Mouse (Mus musculus) effector memory CD4-positive, alpha-beta T cell, adult 7 months (primary cell): ENCODE results near the gene Olfr127. TPM values are rescaled to one million over a fixed set of nuclear protein-coding genes. Genes with fewer than 3 reads are reported as not detected.

Source experiments
- polyA plus RNA-seq: library from polyadenylated mRNA; unstranded; fragments of 100-300 nt; shearing (Covaris generic); gene quantifications from one replicate; pipeline ENCODE4 v1.2.1, GENCODE M21; 2017

Olfr127 gene
- polyA plus RNA-seq, result 0.11 TPM

DNA sequence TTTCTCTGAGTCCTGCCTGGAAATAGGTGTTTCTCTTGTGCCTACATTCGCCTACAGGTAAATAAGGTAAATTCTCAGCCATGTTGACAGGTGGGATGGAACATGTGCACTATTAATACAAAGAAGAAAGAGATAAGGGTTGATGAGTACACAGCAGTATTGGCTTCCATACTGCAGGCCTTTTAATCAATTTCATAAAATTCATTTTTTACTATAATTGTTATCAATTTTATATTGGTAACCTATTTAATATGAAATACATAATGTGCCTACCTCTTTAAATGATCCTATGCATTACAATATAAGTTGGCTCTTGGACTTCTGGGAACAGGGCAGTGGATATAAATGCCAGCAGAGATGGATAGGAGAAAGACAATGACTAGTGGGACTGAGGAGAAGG, at the start of gene Olfr127:
Gene Olfr127 (plus strand): TSS at position 301 of the 400 bp plus-strand sequence.

DNA sequence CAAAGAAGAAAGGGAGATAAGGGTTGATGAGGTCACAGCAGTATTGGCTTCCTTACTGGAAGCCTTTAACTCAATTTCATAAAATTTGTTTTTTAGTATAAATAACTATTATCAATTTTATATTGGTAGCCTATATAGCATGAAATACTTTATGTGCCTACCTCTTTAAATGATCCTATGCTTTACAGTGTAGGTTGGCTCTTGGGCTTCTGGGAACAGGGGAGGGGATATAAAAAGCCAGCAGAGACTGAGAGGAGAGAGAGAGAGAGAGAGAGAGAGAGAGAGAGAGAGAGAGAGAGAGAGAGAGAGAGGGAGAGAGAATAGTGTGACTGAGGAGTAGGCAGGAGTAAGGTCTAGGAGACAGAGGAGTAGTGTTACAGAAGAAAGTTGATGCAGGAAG, 20.0 kb downstream of the Olfr127 start, which contains the start of gene Olfr128:
Gene Olfr128 (plus strand): TSS at position 301 of the 400 bp plus-strand sequence.

DNA sequence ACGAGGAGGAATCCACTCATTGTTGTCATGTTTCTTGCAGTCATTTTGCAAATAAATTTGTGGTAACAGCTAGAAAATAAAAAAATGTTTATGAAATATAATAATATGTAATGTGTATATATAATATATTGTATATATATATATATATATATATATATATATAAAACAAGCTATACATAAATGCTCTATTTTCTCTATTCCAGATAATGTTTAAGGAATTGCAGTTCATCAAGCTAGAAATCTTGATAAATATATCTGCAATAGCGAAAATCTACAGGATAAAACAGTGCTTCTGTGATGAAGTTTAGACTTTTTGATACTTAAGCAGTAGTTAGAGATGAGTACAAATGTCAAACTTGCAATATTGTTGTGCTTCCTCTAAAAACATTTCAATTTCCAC, 52.7 kb downstream of the Olfr127 start, which contains the start of gene Olfr761:
Gene Olfr761 (minus strand): TSS at position 101 of the 400 bp plus-strand sequence.

Other genes starting within 250 kb of the Olfr127 start
- 0.23 TPM for gene Olfr117, start 236.7 kb upstream of the Olfr127 start, polyA plus RNA-seq
- gene Olfr118, start 233.4 kb upstream of the Olfr127 start, polyA plus RNA-seq, result 0.21 TPM
- not detected for gene Olfr119, start 203.9 kb upstream of the Olfr127 start, polyA plus RNA-seq
- gene Olfr120, start 178.6 kb upstream of the Olfr127 start, polyA plus RNA-seq, result not detected
- not detected for gene Olfr121, start 151.6 kb upstream of the Olfr127 start, polyA plus RNA-seq
- not detected for gene Olfr122, start 131.8 kb upstream of the Olfr127 start, polyA plus RNA-seq
- not detected for gene Olfr123, start 106.9 kb upstream of the Olfr127 start, polyA plus RNA-seq
- not detected for gene Olfr124, start 100.5 kb upstream of the Olfr127 start, polyA plus RNA-seq
- not detected for gene Olfr125, start 67.5 kb upstream of the Olfr127 start, polyA plus RNA-seq
- gene Olfr126, start 53.0 kb upstream of the Olfr127 start, polyA plus RNA-seq, result 0.20 TPM
- not detected for gene Olfr128, start 20.1 kb downstream of the Olfr127 start, polyA plus RNA-seq
- not detected for gene Olfr761, start 52.6 kb downstream of the Olfr127 start, polyA plus RNA-seq
- 0.23 TPM for gene Olfr129, start 159.6 kb downstream of the Olfr127 start, polyA plus RNA-seq
- not detected for gene Olfr130, start 163.5 kb downstream of the Olfr127 start, polyA plus RNA-seq
- not detected for gene Olfr131, start 188.3 kb downstream of the Olfr127 start, polyA plus RNA-seq
- gene Olfr132, start 234.1 kb downstream of the Olfr127 start, polyA plus RNA-seq, result not detected
- gene Olfr133, start 244.8 kb downstream of the Olfr127 start, polyA plus RNA-seq, result not detected